Mouse (Mus musculus): ENCODE measurements around the gene Vps4b.
"Not testable (repeated sequence)": the region's sequence is repeated elsewhere in the genome, so short reads cannot be mapped to it uniquely, and the experiment has no call there.

Gene Vps4b

GRCm38 (mm10) chr1:106752013-106752412 lies 44.5 kb downstream of the Vps4b start:
- DNase-seq (ENCODE audit: low spot score in 2 of 2) = no peak

- no peak for DNase-seq (ENCODE audit: low spot score in 2 of 2)
Measured at GRCm38 (mm10) chr1:106750656-106751055, 45.9 kb downstream of the Vps4b start.

GRCm38 (mm10) chr1:106748555-106749315 lies 47.8 kb downstream of the Vps4b start:
- no peak for DNase-seq (ENCODE audit: low spot score in 2 of 2)

GRCm38 (mm10) chr1:106742980-106743379 lies 53.5 kb downstream of the Vps4b start:
- no peak for DNase-seq (ENCODE audit: low spot score in 2 of 2)

- peak in 1 of 2 experiments; percentile 21 for DNase-seq (ENCODE audit: low spot score in 2 of 2)
Measured at GRCm38 (mm10) chr1:106740735-106741134, 55.8 kb downstream of the Vps4b start.

GRCm38 (mm10) chr1:106739810-106740209 lies 56.7 kb downstream of the Vps4b start:
- no peak for DNase-seq (ENCODE audit: low spot score in 2 of 2)

- no peak for DNase-seq (ENCODE audit: low spot score in 2 of 2)
Measured at GRCm38 (mm10) chr1:106738092-106738491, 58.4 kb downstream of the Vps4b start.

- no peak for DNase-seq (ENCODE audit: low spot score in 2 of 2)
Measured at GRCm38 (mm10) chr1:106736211-106736610, 60.3 kb downstream of the Vps4b start.

- DNase-seq (ENCODE audit: low spot score in 2 of 2) = peak; percentile 20 to 27
Measured at GRCm38 (mm10) chr1:106735586-106735985, 60.9 kb downstream of the Vps4b start.

- DNase-seq (ENCODE audit: low spot score in 2 of 2) = no peak
Measured at GRCm38 (mm10) chr1:106722061-106722460, 74.5 kb downstream of the Vps4b start.

- DNase-seq (ENCODE audit: low spot score in 2 of 2) = not testable (repeated sequence)
Measured at GRCm38 (mm10) chr1:106717736-106718135, 78.8 kb downstream of the Vps4b start.

GRCm38 (mm10) chr1:106717071-106717601 lies 79.4 kb downstream of the Vps4b start:
- DNase-seq (ENCODE audit: low spot score in 2 of 2) = peak; percentile 65 to 71

GRCm38 (mm10) chr1:106716141-106716540 lies 80.4 kb downstream of the Vps4b start:
- no peak for DNase-seq (ENCODE audit: low spot score in 2 of 2)

- no peak for DNase-seq (ENCODE audit: low spot score in 2 of 2)
Measured at GRCm38 (mm10) chr1:106715111-106716083, 81.1 kb downstream of the Vps4b start.

GRCm38 (mm10) chr1:106714530-106714981 lies 82.0 kb downstream of the Vps4b start:
- DNase-seq (ENCODE audit: low spot score in 2 of 2) = no peak

Measured in urinary bladder, postnatal 36 days (tissue).